Mouse (Mus musculus): ENCODE results near the gene Stk40.

Gene Stk40

GRCm38 (mm10) chr4:126103590-126104068 lies at the start of gene Stk40:
TSS of gene Stk40 (plus strand) at chr4:126103957.
- ChIA-PET POLR2A (interaction anchor here (0.6 to 3.6 kb wide), 46 partner anchors 8 to 1242 kb away, joined by 3 to 28 read pairs (median 4); partner anchors contain the start of genes Eva1b (in 2 of the 4) and Sh3d21 (in 2 of the 4)), CTCF (interaction anchor here in 2 of 4 experiments (0.6 to 3.0 kb wide), 8 partner anchors 8 to 218 kb away, joined by 3 to 20 read pairs (median 4); partner anchors contain the start of gene Adprhl2 (in 1 of the 2))

GRCm38 (mm10) chr4:126057207-126058133 lies 46.3 kb upstream of the Stk40 start:
- POLR2A ChIA-PET, result interaction anchor here (0.5 to 2.7 kb wide), 24 partner anchors 9 to 440 kb away, joined by 3 to 25 read pairs (median 4); partner anchors contain the start of genes Mrps15 (in 4 of the 4), Lsm10 (in 1 of the 4) and Sh3d21 (in 1 of the 4)
- CTCF ChIA-PET, result interaction anchor here (0.5 to 2.5 kb wide), 8 partner anchors 10 to 500 kb away, joined by 3 to 13 read pairs (median 4); partner anchors contain the start of genes Clspn (in 1 of the 4) and Mrps15 (in 1 of the 4)

GRCm38 (mm10) chr4:126058134-126058996 lies 45.4 kb upstream of the Stk40 start, which contains the start of gene Oscp1:
TSS of gene Oscp1 (plus strand) at chr4:126058565.
- ChIA-PET CTCF (interaction anchor here (0.5 to 2.5 kb wide), 7 partner anchors 11 to 499 kb away, joined by 3 to 13 read pairs (median 4); partner anchors contain the start of genes Clspn (in 1 of the 4) and Mrps15 (in 1 of the 4)), POLR2A (interaction anchor here (0.8 to 2.7 kb wide), 18 partner anchors 9 to 441 kb away, joined by 3 to 25 read pairs (median 5); partner anchors contain the start of genes Mrps15 (in 4 of the 4), Lsm10 (in 1 of the 4) and Sh3d21 (in 1 of the 4))

GRCm38 (mm10) chr4:126058997-126059362 lies 44.8 kb upstream of the Stk40 start:
- POLR2A ChIA-PET, result interaction anchor here in 1 of 4 experiments (1.3 kb wide), 1 partner anchor 15 kb away, joined by 4 read pairs; no protein-coding TSS in a partner anchor
- CTCF ChIA-PET, result no interaction called here

GRCm38 (mm10) chr4:126062856-126063255 lies 40.9 kb upstream of the Stk40 start:
- CTCF ChIA-PET, result interaction anchor here in 3 of 4 experiments (0.6 to 1.7 kb wide), 14 partner anchors 8 to 1952 kb away, joined by 3 to 17 read pairs (median 4); no protein-coding TSS in a partner anchor
- POLR2A ChIA-PET, result interaction anchor here in 3 of 4 experiments (0.6 to 2.5 kb wide), 15 partner anchors 8 to 1468 kb away, joined by 3 to 10 read pairs (median 4); partner anchors contain the start of gene Mrps15 (in 2 of the 3)

- CTCF ChIA-PET, result interaction anchor here in 1 of 4 experiments (1.6 kb wide), 1 partner anchor 14 kb away, joined by 5 read pairs; no protein-coding TSS in a partner anchor
- POLR2A ChIA-PET, result interaction anchor here in 3 of 4 experiments (0.5 to 2.8 kb wide), 5 partner anchors 9 to 195 kb away, joined by 3 to 8 read pairs (median 4); partner anchors contain the start of genes Lsm10 (in 1 of the 3) and Mrps15 (in 1 of the 3)
Observed at GRCm38 (mm10) chr4:126065241-126065640, 38.5 kb upstream of the Stk40 start.

- ChIA-PET POLR2A (interaction anchor here in 3 of 4 experiments (1.0 to 2.8 kb wide), 7 partner anchors 10 to 21 kb away, joined by 3 to 8 read pairs (median 6); partner anchors contain the start of genes Mrps15 (in 2 of the 3) and Oscp1 (in 1 of the 3)), CTCF (no interaction called here)
Observed at GRCm38 (mm10) chr4:126067401-126068077, 36.2 kb upstream of the Stk40 start.

GRCm38 (mm10) chr4:126068842-126069241 lies 34.9 kb upstream of the Stk40 start:
- ChIA-PET POLR2A (interaction anchor here (0.6 to 2.2 kb wide), 11 partner anchors 8 to 524 kb away, joined by 3 to 7 read pairs (median 4); partner anchors contain the start of genes Mrps15 (in 2 of the 4), Lsm10 (in 1 of the 4) and Oscp1 (in 1 of the 4)), CTCF (interaction anchor here in 2 of 4 experiments (1.0 to 1.1 kb wide), 4 partner anchors 9 to 17 kb away, joined by 3 to 4 read pairs (median 3); no protein-coding TSS in a partner anchor)

GRCm38 (mm10) chr4:126077833-126078232 lies 25.9 kb upstream of the Stk40 start:
- CTCF ChIA-PET, result interaction anchor here (0.6 to 1.6 kb wide), 13 partner anchors 8 to 1230 kb away, joined by 3 to 11 read pairs (median 4); partner anchors contain the start of genes Adprhl2 (in 1 of the 4) and Oscp1 (in 1 of the 4)
- POLR2A ChIA-PET, result interaction anchor here (0.6 to 2.6 kb wide), 26 partner anchors 8 to 1141 kb away, joined by 3 to 11 read pairs (median 5); partner anchors contain the start of genes Lsm10 (in 2 of the 4), Oscp1 (in 2 of the 4) and Mrps15 (in 1 of the 4)

- ChIA-PET CTCF (interaction anchor here in 2 of 4 experiments (0.6 to 0.7 kb wide), 2 partner anchors 14 to 79 kb away, joined by 3 to 5 read pairs; no protein-coding TSS in a partner anchor), POLR2A (interaction anchor here in 3 of 4 experiments (0.7 to 2.4 kb wide), 6 partner anchors 8 to 161 kb away, joined by 3 to 10 read pairs (median 4); partner anchors contain the start of gene Thrap3 (in 1 of the 3))
Observed at GRCm38 (mm10) chr4:126079266-126079665, 24.5 kb upstream of the Stk40 start.

- ChIA-PET CTCF (interaction anchor here in 3 of 4 experiments (0.6 to 1.3 kb wide), 4 partner anchors 15 to 240 kb away, joined by 3 read pairs; partner anchors contain the start of genes Adprhl2 (in 1 of the 3) and Lsm10 (in 1 of the 3)), POLR2A (interaction anchor here in 3 of 4 experiments (0.6 to 2.4 kb wide), 13 partner anchors 10 to 472 kb away, joined by 3 to 13 read pairs (median 4); partner anchors contain the start of genes Stk40 (in 2 of the 3) and Lsm10 (in 1 of the 3))
Observed at GRCm38 (mm10) chr4:126081601-126082000, 22.2 kb upstream of the Stk40 start.

GRCm38 (mm10) chr4:126083021-126083420 lies 20.7 kb upstream of the Stk40 start:
- ChIA-PET CTCF (interaction anchor here in 2 of 4 experiments (0.6 to 0.7 kb wide), 2 partner anchors 122 to 1326 kb away, joined by 3 to 4 read pairs; no protein-coding TSS in a partner anchor), POLR2A (interaction anchor here in 2 of 4 experiments (0.6 to 2.6 kb wide), 4 partner anchors 9 to 67 kb away, joined by 3 to 14 read pairs (median 4); no protein-coding TSS in a partner anchor)

- ChIA-PET POLR2A (interaction anchor here in 3 of 4 experiments (0.9 to 3.6 kb wide), 17 partner anchors 8 to 79 kb away, joined by 3 to 28 read pairs (median 5); partner anchors contain the start of genes Lsm10 (in 2 of the 3), Mrps15 (in 2 of the 3), Sh3d21 (in 2 of the 3) and Stk40 (in 2 of the 3)), CTCF (interaction anchor here in 3 of 4 experiments (0.6 to 3.5 kb wide), 17 partner anchors 9 to 486 kb away, joined by 3 to 21 read pairs (median 3); partner anchors contain the start of genes Lsm10 (in 1 of the 3), Mrps15 (in 1 of the 3), Stk40 (in 1 of the 3) and Trappc3 (in 1 of the 3))
Observed at GRCm38 (mm10) chr4:126084382-126084781, 19.4 kb upstream of the Stk40 start.

- CTCF ChIA-PET, result interaction anchor here (0.5 to 3.5 kb wide), 57 partner anchors 8 to 1677 kb away, joined by 3 to 21 read pairs (median 4); partner anchors contain the start of genes Lsm10 (in 3 of the 4), Mrps15 (in 2 of the 4), Stk40 (in 2 of the 4) and Oscp1 (in 1 of the 4)
- POLR2A ChIA-PET, result interaction anchor here in 3 of 4 experiments (0.5 to 3.6 kb wide), 21 partner anchors 9 to 115 kb away, joined by 3 to 28 read pairs (median 4); partner anchors contain the start of genes Lsm10 (in 2 of the 3), Stk40 (in 2 of the 3), Oscp1 (in 1 of the 3) and Sh3d21 (in 1 of the 3)
Observed at GRCm38 (mm10) chr4:126085996-126086576, 17.7 kb upstream of the Stk40 start.
